Mouse (Mus musculus) limb, embryonic 15.5 days (tissue): Measurements from ENCODE around the gene Egln1. TPM values are rescaled to one million over a fixed set of nuclear protein-coding genes. Genes with fewer than 3 reads are reported as not detected.

Experiments used
- ATAC-seq: fragments of 200-750 bp; cut with Nextera tagmentation; 2 replicates; pipeline ENCODE4 v1.8.0; 2017; ENCODE audit warnings: low read depth, moderate TSS enrichment; ENCODE audit not compliant: insufficient number of reproducible peaks, low FRiP score, low TSS enrichment
- H3K27ac ChIP-seq: fragments of 300-500 bp; sonication (generic); 2 replicates; pipeline ENCODE4 v1.5.1; 2015; ENCODE audit warnings: moderate library complexity, mild to moderate bottlenecking, inconsistent platforms
- H3K27me3 ChIP-seq: fragments of 300-500 bp; sonication (generic); 2 replicates; pipeline ENCODE4 v1.6.1; 2015; ENCODE audit warnings: inconsistent platforms
- H3K36me3 ChIP-seq: fragments of 300-500 bp; sonication (generic); 2 replicates; pipeline ENCODE4 v1.6.1; 2015; ENCODE audit warnings: inconsistent platforms
- H3K4me1 ChIP-seq: fragments of 300-500 bp; sonication (generic); 2 replicates; pipeline ENCODE4 v1.6.1; 2015; ENCODE audit warnings: inconsistent platforms
- H3K4me2 ChIP-seq: fragments of 300-500 bp; sonication (generic); 2 replicates; pipeline ENCODE4 v1.6.1; 2015; ENCODE audit warnings: mild to moderate bottlenecking, inconsistent platforms
- H3K4me3 ChIP-seq: fragments of 300-500 bp; sonication (generic); 2 replicates; pipeline ENCODE4 v1.5.1; 2015; ENCODE audit warnings: mild to moderate bottlenecking, inconsistent platforms
- H3K9ac ChIP-seq: fragments of 300-500 bp; sonication (generic); 2 replicates; pipeline ENCODE4 v1.6.1; 2015; ENCODE audit warnings: inconsistent platforms
- H3K9me3 ChIP-seq: fragments of 300-500 bp; sonication (generic); 2 replicates; pipeline ENCODE4 v1.6.1; 2016; ENCODE audit warnings: inconsistent platforms
- WGBS: fragments of 180-500 bp; shearing (Covaris S2); methylation state at CpG from one replicate; pipeline ENCODE4 v1.1.7; 2015; 5-methylcytosine and 5-hydroxymethylcytosine counted together
- polyA plus RNA-seq: library from polyadenylated mRNA; unstranded; fragments of >200 nt; fragmentation: Nextera tagmentation; extraction: Ambion mirVana; gene quantifications from 2 replicates; pipeline ENCODE4 v1.2.1, GENCODE M21; 2015

Gene Egln1
- polyA plus RNA-seq, 1 experiment from 2014 or later = 16.5 TPM

GRCm38 (mm10) chr8:124896632-124897385 lies 52.3 kb downstream of the Egln1 start:
- WGBS = 1% methylated on average over 60 of the region's 60 CpGs
- H3K9me3 ChIP-seq = no peaks in the 10 kb centered on the region
- H3K27me3 ChIP-seq = no peaks in the 10 kb centered on the region
- peak overlapping the region; percentile 85 for H3K9ac ChIP-seq
- peak overlapping the region; percentile 93 for H3K4me3 ChIP-seq
- peaks cover 40% of the 10 kb centered on the region for H3K36me3 ChIP-seq
- peak overlapping the region; percentile 82 for H3K27ac ChIP-seq
- ATAC-seq = no peak
- H3K4me1 ChIP-seq = peaks cover 24% of the 10 kb centered on the region
- H3K4me2 ChIP-seq = peak overlapping the region; percentile 94

DNA sequence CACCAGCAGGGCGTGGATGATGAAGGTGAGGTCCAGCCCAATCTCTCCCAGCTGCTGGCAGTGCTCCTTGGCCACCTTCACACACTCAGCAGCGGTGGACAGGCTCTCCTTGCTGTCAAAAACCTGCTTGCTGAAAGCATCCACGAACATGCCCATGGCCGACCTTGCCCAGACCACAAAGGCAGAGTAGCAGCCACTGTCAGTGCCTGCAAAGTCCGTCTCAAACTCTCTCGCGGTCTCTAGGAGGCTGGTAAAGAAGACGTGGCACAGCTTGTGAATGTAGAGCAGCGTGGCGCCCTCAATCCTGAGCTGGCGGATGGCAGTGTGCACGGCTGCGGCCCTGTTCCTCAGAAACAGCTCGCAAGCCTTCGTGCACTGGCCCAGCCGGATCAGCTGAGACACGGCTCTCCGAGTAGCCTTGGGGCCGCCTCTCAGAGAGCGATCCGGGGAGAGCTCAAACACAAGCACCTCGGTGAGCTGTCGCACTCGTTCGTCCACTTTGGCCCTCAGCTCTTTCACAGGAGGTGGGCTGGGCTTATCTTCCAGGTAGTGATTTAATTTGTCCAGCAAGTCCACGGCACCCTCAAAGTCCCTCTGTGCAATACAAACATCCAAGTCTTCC lies 53.0 kb downstream of the Egln1 start:
- H3K27ac ChIP-seq = peak overlapping the region; percentile 82; the same call in 1 of the 2 replicates
- ATAC-seq = no peak
- H3K4me2 ChIP-seq = peak overlapping the region; percentile 94
- no peaks in the 10 kb centered on the region for H3K27me3 ChIP-seq
- 80% methylated on average over 26 of the region's 26 CpGs for WGBS
- peaks cover 40% of the 10 kb centered on the region for H3K36me3 ChIP-seq
- peak overlapping the region; percentile 93 for H3K4me3 ChIP-seq
- peak overlapping the region; percentile 85; the same call in 1 of the 2 replicates for H3K9ac ChIP-seq
- no peaks in the 10 kb centered on the region for H3K9me3 ChIP-seq
- H3K4me1 ChIP-seq = peaks cover 24% of the 10 kb centered on the region

DNA sequence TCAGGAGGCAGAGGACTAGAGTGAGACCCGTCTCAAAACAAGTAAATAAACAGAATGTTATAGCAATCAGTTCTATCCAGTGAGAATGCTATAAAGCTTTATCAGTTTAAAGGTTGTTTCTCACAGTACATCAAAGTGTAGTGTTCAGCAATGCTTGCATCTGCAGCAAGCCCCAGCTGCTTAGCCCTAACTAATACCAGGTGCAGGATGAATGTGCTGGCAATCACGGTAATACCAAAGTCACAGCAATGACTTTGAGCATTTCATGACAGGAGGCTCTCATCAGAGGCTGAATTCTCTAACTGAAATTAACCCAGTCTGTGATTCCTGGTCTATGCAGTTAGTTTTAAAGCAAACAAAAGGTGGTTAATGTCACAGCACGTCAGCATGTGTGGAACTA lies 56.5 kb downstream of the Egln1 start:
- no peak for ATAC-seq
- no peak overlapping the region for H3K9ac ChIP-seq

GRCm38 (mm10) chr8:124888385-124888784 lies 60.7 kb downstream of the Egln1 start:
- no peaks in the 10 kb centered on the region for H3K4me1 ChIP-seq
- H3K4me3 ChIP-seq = no peak overlapping the region
- peaks cover 6% of the 10 kb centered on the region; the same call in 1 of the 2 replicates for H3K9me3 ChIP-seq
- H3K4me2 ChIP-seq = no peak overlapping the region
- no peaks in the 10 kb centered on the region for H3K27me3 ChIP-seq
- no peak overlapping the region for H3K9ac ChIP-seq
- no peak overlapping the region for H3K27ac ChIP-seq
- WGBS = 95% methylated on average over 5 of the region's 5 CpGs
- no peak for ATAC-seq
- H3K36me3 ChIP-seq = peaks cover 83% of the 10 kb centered on the region

More for the DNA sequence above, 56.5 kb downstream of the Egln1 start:
- Histone ChIP-seq H3K27me3 (no peaks in the 10 kb centered on the region), H3K27ac (peak overlapping the region; percentile 1; the same call in 1 of the 2 replicates), H3K4me3 (no peak overlapping the region), H3K4me1 (peaks cover 14% of the 10 kb centered on the region), H3K9me3 (peaks cover 6% of the 10 kb centered on the region; the same call in 1 of the 2 replicates), H3K4me2 (no peak overlapping the region), H3K36me3 (peaks cover 57% of the 10 kb centered on the region)
- 28% methylated on average over 3 of the region's 3 CpGs for WGBS

- ATAC-seq = no peak
- Histone ChIP-seq H3K27me3 (no peaks in the 10 kb centered on the region), H3K36me3 (peaks cover 94% of the 10 kb centered on the region), H3K9me3 (no peaks in the 10 kb centered on the region), H3K27ac (no peak overlapping the region), H3K4me2 (no peak overlapping the region), H3K4me3 (no peak overlapping the region), H3K9ac (no peak overlapping the region), H3K4me1 (no peaks in the 10 kb centered on the region)
- WGBS = 85% methylated on average over 10 of the region's 10 CpGs
Observed at GRCm38 (mm10) chr8:124878946-124879526, 70.1 kb downstream of the Egln1 start.

GRCm38 (mm10) chr8:124878141-124878540 lies 71.0 kb downstream of the Egln1 start:
- 87% methylated on average over 5 of the region's 5 CpGs for WGBS
- Histone ChIP-seq H3K4me1 (no peaks in the 10 kb centered on the region), H3K4me3 (no peak overlapping the region), H3K27me3 (no peaks in the 10 kb centered on the region), H3K27ac (no peak overlapping the region), H3K9me3 (no peaks in the 10 kb centered on the region), H3K4me2 (no peak overlapping the region), H3K36me3 (peaks cover 94% of the 10 kb centered on the region), H3K9ac (no peak overlapping the region)
- ATAC-seq = no peak

GRCm38 (mm10) chr8:124872690-124873089 lies 76.4 kb downstream of the Egln1 start:
- H3K4me3 ChIP-seq = no peak overlapping the region
- no peak overlapping the region for H3K27ac ChIP-seq
- H3K4me1 ChIP-seq = no peaks in the 10 kb centered on the region
- no peak overlapping the region for H3K4me2 ChIP-seq
- H3K36me3 ChIP-seq = peaks cover 71% of the 10 kb centered on the region
- 90% methylated on average over 5 of the region's 5 CpGs for WGBS
- H3K9me3 ChIP-seq = no peaks in the 10 kb centered on the region
- ATAC-seq = no peak
- no peaks in the 10 kb centered on the region for H3K27me3 ChIP-seq
- no peak overlapping the region for H3K9ac ChIP-seq

DNA sequence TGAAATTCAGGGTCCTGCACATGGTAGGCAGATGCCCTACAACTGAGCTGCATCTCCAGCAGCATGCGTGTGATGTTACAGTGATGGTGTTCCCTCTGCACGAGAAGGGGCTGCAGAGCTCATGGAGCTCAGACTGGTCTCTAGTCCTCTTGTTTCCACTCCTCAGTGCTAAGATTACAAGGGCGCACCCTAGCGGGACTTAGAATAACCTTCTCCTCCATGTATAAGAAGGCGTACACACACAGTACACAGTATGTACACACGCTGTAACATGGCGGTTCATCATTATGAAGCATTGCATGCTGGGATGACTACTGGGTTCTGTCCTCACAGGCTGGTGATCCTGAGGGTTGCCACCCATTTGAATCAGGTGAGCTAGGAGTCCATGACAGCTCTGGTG lies 77.0 kb downstream of the Egln1 start:
- Histone ChIP-seq H3K4me2 (no peak overlapping the region), H3K9me3 (no peaks in the 10 kb centered on the region), H3K4me1 (no peaks in the 10 kb centered on the region), H3K27ac (no peak overlapping the region), H3K27me3 (no peaks in the 10 kb centered on the region), H3K36me3 (peaks cover 65% of the 10 kb centered on the region), H3K9ac (no peak overlapping the region), H3K4me3 (no peak overlapping the region)
- ATAC-seq = no peak
- 91% methylated on average over 7 of the region's 7 CpGs for WGBS

DNA sequence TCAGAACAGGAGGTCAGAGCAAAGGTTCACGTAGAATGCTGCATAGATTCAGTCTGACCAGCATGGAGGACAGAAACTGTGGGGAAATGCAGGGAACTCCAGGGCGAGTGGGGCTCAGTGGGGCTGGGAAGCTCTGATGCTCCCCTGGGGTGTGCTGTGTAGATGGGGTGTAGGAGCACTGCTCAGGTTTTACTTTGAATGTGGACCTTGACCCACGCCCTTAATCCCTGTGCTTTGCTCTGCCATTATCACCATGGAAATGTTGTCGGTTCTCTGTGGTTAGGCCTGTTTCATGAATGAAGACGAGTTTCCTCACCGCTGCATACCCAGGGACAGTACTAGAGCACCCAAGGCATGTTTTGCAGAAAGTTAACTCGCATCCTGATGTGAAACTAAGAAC lies 77.7 kb downstream of the Egln1 start:
- Histone ChIP-seq H3K27me3 (no peaks in the 10 kb centered on the region), H3K4me2 (no peak overlapping the region), H3K4me1 (no peaks in the 10 kb centered on the region), H3K27ac (no peak overlapping the region), H3K9ac (no peak overlapping the region), H3K36me3 (peaks cover 60% of the 10 kb centered on the region), H3K9me3 (no peaks in the 10 kb centered on the region), H3K4me3 (no peak overlapping the region)
- 92% methylated on average over 7 of the region's 7 CpGs for WGBS
- no peak for ATAC-seq

- Histone ChIP-seq H3K27ac (no peak overlapping the region), H3K27me3 (no peaks in the 10 kb centered on the region), H3K9me3 (no peaks in the 10 kb centered on the region), H3K4me1 (0 out of 2 replicates have a peak, but pooled peaks cover 3% of the 10 kb centered on the region), H3K36me3 (peaks cover 44% of the 10 kb centered on the region), H3K4me3 (no peak overlapping the region), H3K9ac (no peak overlapping the region), H3K4me2 (no peak overlapping the region)
- no peak for ATAC-seq
- 71% methylated on average over 6 of the region's 6 CpGs for WGBS
Observed at GRCm38 (mm10) chr8:124869708-124870107, 79.4 kb downstream of the Egln1 start.

GRCm38 (mm10) chr8:124867126-124867525 lies 82.0 kb downstream of the Egln1 start:
- WGBS = 47% methylated on average over 2 of the region's 2 CpGs
- Histone ChIP-seq H3K27me3 (no peaks in the 10 kb centered on the region), H3K27ac (no peak overlapping the region), H3K4me2 (no peak overlapping the region), H3K4me3 (no peak overlapping the region), H3K4me1 (peaks cover 9% of the 10 kb centered on the region), H3K9me3 (no peaks in the 10 kb centered on the region), H3K36me3 (peaks cover 19% of the 10 kb centered on the region), H3K9ac (no peak overlapping the region)
- no peak for ATAC-seq

DNA sequence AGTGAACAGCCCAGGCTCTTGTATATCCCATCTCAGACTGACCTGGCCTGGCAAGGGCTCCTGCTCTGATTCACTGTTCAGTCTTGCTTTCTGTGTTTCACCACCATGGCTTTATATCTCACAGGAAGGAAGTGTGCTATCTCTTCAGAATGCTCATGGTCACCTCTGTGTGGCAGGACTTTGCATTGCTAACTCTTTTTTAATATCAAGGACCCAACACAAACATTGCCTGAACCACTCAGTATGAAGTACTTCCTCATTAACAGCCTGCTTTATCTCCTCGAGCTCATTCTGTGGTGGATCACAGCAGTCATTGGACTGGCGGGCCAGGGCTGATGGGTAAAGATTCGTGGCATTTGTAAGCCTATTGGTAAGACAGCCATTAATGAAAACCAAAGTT lies 82.5 kb downstream of the Egln1 start:
- WGBS = 81% methylated on average over 3 of the region's 3 CpGs
- Histone ChIP-seq H3K4me3 (no peak overlapping the region), H3K27me3 (no peaks in the 10 kb centered on the region), H3K27ac (no peak overlapping the region), H3K36me3 (peaks cover 14% of the 10 kb centered on the region), H3K4me2 (no peak overlapping the region), H3K4me1 (peaks cover 13% of the 10 kb centered on the region), H3K9me3 (no peaks in the 10 kb centered on the region), H3K9ac (no peak overlapping the region)
- ATAC-seq = no peak
